In the genomic region with DNA sequence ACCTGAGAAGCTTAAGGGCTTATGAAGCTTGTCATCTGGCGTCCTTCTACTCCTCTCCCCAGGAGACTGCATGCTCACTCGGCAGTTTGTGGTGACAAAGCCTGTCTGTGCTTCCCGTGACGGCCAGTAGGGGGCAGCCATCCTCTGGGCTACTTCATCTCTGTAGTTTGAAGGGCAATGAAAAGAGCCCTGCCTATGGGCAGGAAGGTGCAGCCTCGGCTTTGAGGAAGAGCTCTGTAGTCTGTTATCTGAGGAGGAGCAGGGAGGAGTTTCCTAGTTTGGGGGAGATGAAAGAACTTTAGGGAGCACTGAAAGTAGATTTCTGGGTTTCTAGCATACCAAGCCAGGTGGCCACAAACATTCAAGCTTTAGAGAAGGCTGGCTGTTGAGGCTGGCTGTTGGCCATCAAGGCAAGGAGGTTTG, we compare ENCODE assay signal across 8 mouse cellular contexts. TPM values are rescaled to one million over a fixed set of nuclear protein-coding genes. Genes with fewer than 3 reads are reported as not detected.
A peak's percentile ranks its signal among the peaks of the same experiment; 100 is the strongest.
DNase-seq lines count a peak whose midpoint lies in the region; ATAC-seq and TF ChIP-seq lines count a peak whose summit lies in the region.

No protein-coding gene starts in this region.

- no peak overlapping the region for H3K9ac ChIP-seq in neural tube, embryonic 15.5 days (replicated peaks)
- H3K9ac ChIP-seq in kidney, postnatal 0 days (ENCODE audit: low read depth, low read length) = no peak overlapping the region
- H3K9ac ChIP-seq in liver, embryonic 15.5 days = no peak overlapping the region

- peak; percentile 85 for TF ChIP-seq CTCF in kidney, postnatal 0 days (IDR thresholded peaks at IDR 0.05; ENCODE audit: low read depth)

- H3K4me1 ChIP-seq in neural tube, embryonic 15.5 days = peaks cover 24% of the 10 kb centered on the region
- H3K4me1 ChIP-seq in kidney, postnatal 0 days (replicated peaks; ENCODE audit: insufficient read depth, low read length) = peaks cover 19% of the 10 kb centered on the region; the same call in 1 of the 2 replicates
- H3K4me1 ChIP-seq in liver, embryonic 15.5 days (replicated peaks) = peaks cover 37% of the 10 kb centered on the region

- peaks cover 88% of the 10 kb centered on the region for H3K27me3 ChIP-seq in neural tube, embryonic 15.5 days (replicated peaks)
- peaks cover 52% of the 10 kb centered on the region for H3K27me3 ChIP-seq in kidney, postnatal 0 days (ENCODE audit: insufficient read depth, low read length)
- peaks cover 89% of the 10 kb centered on the region for H3K27me3 ChIP-seq in liver, embryonic 15.5 days

- no peak overlapping the region for H3K4me3 ChIP-seq in neural tube, embryonic 15.5 days (replicated peaks)
- no peak overlapping the region for H3K4me3 ChIP-seq in kidney, postnatal 0 days (replicated peaks; ENCODE audit: low read depth, low read length)
- H3K4me3 ChIP-seq in liver, embryonic 15.5 days (replicated peaks) = no peak overlapping the region

- WGBS in neural tube, embryonic 15.5 days = 7% methylated on average over 5 of the region's 5 CpGs
- 9% methylated on average over 5 of the region's 5 CpGs for WGBS in kidney, postnatal 0 days
- 3% methylated on average over 5 of the region's 5 CpGs for WGBS in liver, embryonic 15.5 days (ENCODE audit: insufficient replicate concordance)

- no peak overlapping the region for H3K27ac ChIP-seq in neural tube, embryonic 15.5 days (replicated peaks)
- no peak overlapping the region for H3K27ac ChIP-seq in kidney, postnatal 0 days
- H3K27ac ChIP-seq in liver, embryonic 15.5 days (replicated peaks) = no peak overlapping the region

- H3K4me2 ChIP-seq in neural tube, embryonic 15.5 days = no peak overlapping the region
- H3K4me2 ChIP-seq in kidney, postnatal 0 days (ENCODE audit: low read length) = no peak overlapping the region
- H3K4me2 ChIP-seq in liver, embryonic 15.5 days = no peak overlapping the region

- peak; percentile 73 for DNase-seq in neural tube, embryonic 10.5 days (ENCODE audit: extremely low spot score, low spot score)
- DNase-seq in ZHBTc4 (ENCODE audit: low read depth, low spot score) = peak; percentile 90
- peak; percentile 76 for DNase-seq in kidney, postnatal 0 days (ENCODE audit: low spot score)
- peak; percentile 88 for DNase-seq in retina, postnatal 1 day
- no peak for DNase-seq in cerebellum, adult 18-20 months

- no peaks in the 10 kb centered on the region for H3K9me3 ChIP-seq in neural tube, embryonic 15.5 days (replicated peaks)
- H3K9me3 ChIP-seq in kidney, postnatal 0 days (replicated peaks; ENCODE audit: low read length) = no peaks in the 10 kb centered on the region
- H3K9me3 ChIP-seq in liver, embryonic 15.5 days (replicated peaks) = no peaks in the 10 kb centered on the region

- no peaks in the 10 kb centered on the region for H3K36me3 ChIP-seq in neural tube, embryonic 15.5 days
- H3K36me3 ChIP-seq in kidney, postnatal 0 days (ENCODE audit: insufficient read depth, low read length) = no peaks in the 10 kb centered on the region
- peaks cover 7% of the 10 kb centered on the region for H3K36me3 ChIP-seq in liver, embryonic 15.5 days (replicated peaks)

- no peak for ATAC-seq in neural tube, embryonic 15.5 days (ENCODE audit: low FRiP score)
- ATAC-seq in erythroblast, adult 5-6 weeks (replicated peaks; ENCODE audit: low FRiP score, poor library complexity, severe bottlenecking) = peak; percentile 57
- ATAC-seq in kidney, postnatal 0 days (replicated peaks; ENCODE audit: low FRiP score, low read depth) = no peak
- peak; percentile 35; the same call in 1 of the 2 replicates for ATAC-seq in liver, embryonic 15.5 days (ENCODE audit: insufficient read depth)

RNA-seq across cellular contexts. Expression of gene Rtn4rl2, which starts 18.0 kb away (rescaled TPM):
- 3.6 and 3.9 TPM in 2 replicates for polyA plus RNA-seq in neural tube, embryonic 15.5 days (2015; fragmentation: Nextera tagmentation; extraction: Ambion mirVana)
- total RNA-seq in erythroblast, adult 5-6 weeks (2015; ENCODE audit: low replicate concordance) = not detected in 2 replicates
- not detected in 2 replicates for total RNA-seq in erythroblast, adult 5-6 weeks (2017; ENCODE audit: low replicate concordance)
- 1.1 and 1.3 TPM in 2 replicates for polyA plus RNA-seq in kidney, postnatal 0 days (2015; fragmentation: Nextera tagmentation; extraction: Ambion mirVana)
- 0.09 TPM in 2 replicates for polyA plus RNA-seq in liver, embryonic 15.5 days (2015; fragmentation: Nextera tagmentation; extraction: Ambion mirVana)

RNA-seq across cellular contexts. Expression of gene Slc43a1, which starts 29.9 kb away (rescaled TPM):
- polyA plus RNA-seq in neural tube, embryonic 15.5 days (2015; fragmentation: Nextera tagmentation; extraction: Ambion mirVana) = 1.3 and 5.0 TPM in 2 replicates
- total RNA-seq in erythroblast, adult 5-6 weeks (2015; ENCODE audit: low replicate concordance) = 756 and 864 TPM in 2 replicates
- 516 and 701 TPM in 2 replicates for total RNA-seq in erythroblast, adult 5-6 weeks (2017; ENCODE audit: low replicate concordance)
- polyA plus RNA-seq in kidney, postnatal 0 days (2015; fragmentation: Nextera tagmentation; extraction: Ambion mirVana) = 8.3 and 8.5 TPM in 2 replicates
- polyA plus RNA-seq in liver, embryonic 15.5 days (2015; fragmentation: Nextera tagmentation; extraction: Ambion mirVana) = 190 and 203 TPM in 2 replicates

RNA-seq across cellular contexts. Expression of gene Timm10, which starts 41.7 kb away (rescaled TPM):
- 78.9 and 86.0 TPM in 2 replicates for polyA plus RNA-seq in neural tube, embryonic 15.5 days (2015; fragmentation: Nextera tagmentation; extraction: Ambion mirVana)
- total RNA-seq in erythroblast, adult 5-6 weeks (2015; ENCODE audit: low replicate concordance) = 28.6 and 43.9 TPM in 2 replicates
- total RNA-seq in erythroblast, adult 5-6 weeks (2017; ENCODE audit: low replicate concordance) = 5.2 and 22.2 TPM in 2 replicates
- 63.6 and 71.1 TPM in 2 replicates for polyA plus RNA-seq in kidney, postnatal 0 days (2015; fragmentation: Nextera tagmentation; extraction: Ambion mirVana)
- 33.3 and 37.0 TPM in 2 replicates for polyA plus RNA-seq in liver, embryonic 15.5 days (2015; fragmentation: Nextera tagmentation; extraction: Ambion mirVana)

RNA-seq across cellular contexts. Expression of gene Smtnl1, which starts 46.1 kb away (rescaled TPM):
- not detected in 2 replicates for polyA plus RNA-seq in neural tube, embryonic 15.5 days (2015; fragmentation: Nextera tagmentation; extraction: Ambion mirVana)
- not detected in 2 replicates for total RNA-seq in erythroblast, adult 5-6 weeks (2015; ENCODE audit: low replicate concordance)
- total RNA-seq in erythroblast, adult 5-6 weeks (2017; ENCODE audit: low replicate concordance) = 2.0 TPM in 1 of 2 replicates, not detected in the other
- 0.36 and 0.37 TPM in 2 replicates for polyA plus RNA-seq in kidney, postnatal 0 days (2015; fragmentation: Nextera tagmentation; extraction: Ambion mirVana)
- polyA plus RNA-seq in liver, embryonic 15.5 days (2015; fragmentation: Nextera tagmentation; extraction: Ambion mirVana) = 0.40 and 0.56 TPM in 2 replicates

Comparison
In these comparisons a context has a peak if more than half of its experiments do, and no peak if none do; other contexts are left out.
1. DNase-seq: peak in neural tube, embryonic 10.5 days (single experiment), ZHBTc4 (single experiment), kidney, postnatal 0 days (single experiment) and retina, postnatal 1 day (single experiment); none in cerebellum, adult 18-20 months (0 of 2).
2. ATAC-seq: peak in erythroblast, adult 5-6 weeks (single experiment) and liver, embryonic 15.5 days (single experiment); none in neural tube, embryonic 15.5 days (single experiment) and kidney, postnatal 0 days (single experiment).
3. RNA of gene Slc43a1, which starts 29.9 kb away (polyA plus RNA-seq): 190 to 203 TPM in liver, embryonic 15.5 days; 8.3 to 8.5 TPM in kidney, postnatal 0 days and 1.3 to 5.0 TPM in neural tube, embryonic 15.5 days; every median in the first group is over 10 times any median in the second.